Mouse (Mus musculus) myocyte (in vitro differentiated cells): ENCODE data around the gene Smurf2.

Experiments used
- CEBPB ChIP-seq: IDR thresholded peaks from 2 replicates; pipeline ENCODE4 v1.6.1; 2011; ENCODE audit warnings: mild to moderate bottlenecking, moderate library complexity; ENCODE audit not compliant: poor library complexity, insufficient read depth, severe bottlenecking
- E2F4 ChIP-seq: IDR thresholded peaks from one replicate; pipeline ENCODE4 v1.6.1; 2011; ENCODE audit warnings: mild to moderate bottlenecking, control low read depth, moderate library complexity; ENCODE audit not compliant: insufficient read depth
- MAX ChIP-seq: IDR thresholded peaks from one replicate; pipeline ENCODE4 v1.6.1; 2011; ENCODE audit warnings: low read depth, mild to moderate bottlenecking, control low read depth
- MYOD1 ChIP-seq, 3 experiments: IDR thresholded peaks; one replicate each; pipeline ENCODE4 v1.6.1; 2011; ENCODE audit warnings: control low read depth in 2 of 3, low read depth in 2 of 3, mild to moderate bottlenecking in 2 of 3, moderate library complexity in 1 of 3; ENCODE audit not compliant: insufficient read length in 2 of 3, control insufficient read depth in 1 of 3
- MYOG ChIP-seq, 3 experiments: IDR thresholded peaks; one replicate each; pipeline ENCODE4 v1.6.1; 2011; ENCODE audit warnings: control low read depth in 2 of 3, low read depth in 2 of 3, mild to moderate bottlenecking in 2 of 3; ENCODE audit not compliant: insufficient read length in 2 of 3, control insufficient read depth in 1 of 3, insufficient read depth in 1 of 3
- POLR2A ChIP-seq: IDR thresholded peaks from one replicate; pipeline ENCODE4 v1.6.1; 2011; ENCODE audit warnings: low read depth, mild to moderate bottlenecking, control low read depth, moderate library complexity; ENCODE audit not compliant: insufficient read length
- POLR2AphosphoS2 ChIP-seq: IDR thresholded peaks from one replicate; pipeline ENCODE4 v1.6.1; 2011; ENCODE audit warnings: low read depth, control low read depth; ENCODE audit not compliant: insufficient read length
- REST ChIP-seq: IDR thresholded peaks from one replicate; pipeline ENCODE4 v1.6.1; 2011; ENCODE audit warnings: mild to moderate bottlenecking, control low read depth, moderate library complexity; ENCODE audit not compliant: insufficient read depth, insufficient read length
- SRF ChIP-seq: IDR thresholded peaks from one replicate; pipeline ENCODE4 v1.6.1; 2011; ENCODE audit warnings: low read depth; ENCODE audit not compliant: control insufficient read depth, insufficient read length
- TCF12 ChIP-seq: IDR thresholded peaks from one replicate; pipeline ENCODE4 v1.6.1; 2011; ENCODE audit warnings: mild to moderate bottlenecking, control low read depth; ENCODE audit not compliant: poor library complexity, insufficient read depth, severe bottlenecking
- USF1 ChIP-seq: IDR thresholded peaks from one replicate; pipeline ENCODE4 v1.6.1; 2011; ENCODE audit warnings: low read depth, mild to moderate bottlenecking, control low read depth, moderate library complexity

- TF ChIP-seq CEBPB (no peak), TCF12 (no peak), E2F4 (no peak), POLR2A (no peak), POLR2AphosphoS2 (no peak), USF1 (no peak), MYOD1 (IDR thresholded peaks at IDR 0.05; ENCODE audit: control insufficient read depth in 1 of 3, insufficient read length in 2 of 3, low read depth in 2 of 3) (no peak), MAX (no peak), MYOG (IDR thresholded peaks at IDR 0.05; ENCODE audit: control insufficient read depth in 1 of 3, insufficient read depth in 1 of 3, insufficient read length in 2 of 3, low read depth in 2 of 3) (no peak), REST (no peak), SRF (no peak)
Observed at GRCm38 (mm10) chr11:106899804-106900203, 20.7 kb downstream of the Smurf2 start.
